Mouse (Mus musculus) embryo, embryonic 11 days (tissue): ENCODE data around the gene Slpi.

Source experiments
- DNase-seq: peaks from one replicate; pipeline ENCODE4 v3.0.0-alpha.2; 2015

The Slpi gene

GRCm38 (mm10) chr2:164389020-164389419 lies at the start of gene Slpi:
TSS of gene Slpi (minus strand) at chr2:164389095.
- DNase-seq: peak; percentile 77

- no peak for DNase-seq
These were observed 49.4 kb upstream of the Slpi start for GRCm38 (mm10) chr2:164438257-164438656.

- DNase-seq: no peak
These were observed 48.8 kb upstream of the Slpi start for GRCm38 (mm10) chr2:164437710-164438109.

- DNase-seq: no peak
These were observed 48.1 kb upstream of the Slpi start for GRCm38 (mm10) chr2:164436961-164437360.

GRCm38 (mm10) chr2:164436215-164436913 lies 47.5 kb upstream of the Slpi start:
- DNase-seq: no peak

- no peak for DNase-seq
These were observed 46.6 kb upstream of the Slpi start for GRCm38 (mm10) chr2:164435216-164436090.

- DNase-seq: no peak
These were observed 45.8 kb upstream of the Slpi start for GRCm38 (mm10) chr2:164434681-164435080.

GRCm38 (mm10) chr2:164433278-164433895 lies 44.5 kb upstream of the Slpi start:
- no peak for DNase-seq

GRCm38 (mm10) chr2:164432541-164433191 lies 43.8 kb upstream of the Slpi start:
- no peak for DNase-seq

GRCm38 (mm10) chr2:164431676-164432465 lies 43.0 kb upstream of the Slpi start:
- DNase-seq: no peak

- DNase-seq: peak; percentile 53
These were observed 41.8 kb upstream of the Slpi start for GRCm38 (mm10) chr2:164430697-164431096.

- DNase-seq: no peak
These were observed 41.2 kb upstream of the Slpi start for GRCm38 (mm10) chr2:164429881-164430615.

GRCm38 (mm10) chr2:164428451-164428850 lies 39.6 kb upstream of the Slpi start:
- DNase-seq: no peak

GRCm38 (mm10) chr2:164426952-164427351 lies 38.1 kb upstream of the Slpi start:
- no peak for DNase-seq

GRCm38 (mm10) chr2:164426121-164426520 lies 37.2 kb upstream of the Slpi start:
- DNase-seq: no peak

GRCm38 (mm10) chr2:164425401-164425800 lies 36.5 kb upstream of the Slpi start:
- DNase-seq: no peak

- no peak for DNase-seq
These were observed 35.5 kb upstream of the Slpi start for GRCm38 (mm10) chr2:164424406-164424805.

- no peak for DNase-seq
These were observed 34.6 kb upstream of the Slpi start for GRCm38 (mm10) chr2:164423464-164423863.

- DNase-seq: no peak
These were observed 33.9 kb upstream of the Slpi start for GRCm38 (mm10) chr2:164422675-164423393.

GRCm38 (mm10) chr2:164421979-164422378 lies 33.1 kb upstream of the Slpi start:
- DNase-seq: no peak

GRCm38 (mm10) chr2:164421306-164421705 lies 32.4 kb upstream of the Slpi start:
- DNase-seq: no peak
